Mouse (Mus musculus) G1E (cell line): ENCODE data around the gene Podxl2. TPM values are rescaled to one million over a fixed set of nuclear protein-coding genes. Genes with fewer than 3 reads are reported as not detected.
A peak's percentile ranks its signal among the peaks of the same experiment; 100 is the strongest.

Experiments used
- ATAC-seq: 2 replicates; pipeline ENCODE4 v1.8.0; 2016; ENCODE audit warnings: mild to moderate bottlenecking; ENCODE audit not compliant: insufficient number of reproducible peaks, poor library complexity, low FRiP score, severe bottlenecking; ENCODE audit errors: extremely low read depth
- DNase-seq: peaks from one replicate; pipeline ENCODE4 v3.0.0; 2012; ENCODE audit warnings: low spot score
- H3K27me3 ChIP-seq: 2 replicates; pipeline ENCODE4 v1.6.1; 2012; ENCODE audit warnings: mild to moderate bottlenecking, low read length, inconsistent platforms; ENCODE audit not compliant: insufficient read depth
- H3K36me3 ChIP-seq: replicated peaks from 2 replicates; pipeline ENCODE3; 2012; ENCODE audit warnings: mild to moderate bottlenecking, inconsistent platforms
- H3K4me1 ChIP-seq: 2 replicates; pipeline ENCODE4 v1.6.1; 2012; ENCODE audit warnings: low read depth, low read length, inconsistent platforms, mixed read lengths; ENCODE audit not compliant: insufficient read depth
- H3K4me3 ChIP-seq: 2 replicates; pipeline ENCODE4 v1.5.1; 2012; ENCODE audit warnings: low read depth, mild to moderate bottlenecking, inconsistent platforms, low read length, moderate library complexity, mixed read lengths
- H3K9me3 ChIP-seq: replicated peaks from 2 replicates; pipeline ENCODE4 v1.6.1; 2012; ENCODE audit warnings: inconsistent platforms
- CTCF ChIP-seq: IDR thresholded peaks from 2 replicates; pipeline ENCODE4 v1.5.1; 2012; ENCODE audit warnings: low read depth, low read length, inconsistent platforms, mixed read lengths
- GATA1 ChIP-seq: IDR thresholded peaks from 2 replicates; pipeline ENCODE4 v1.6.1; 2012; ENCODE audit warnings: borderline replicate concordance, low read length, inconsistent platforms, mixed read lengths
- GATA2 ChIP-seq: IDR thresholded peaks from 2 replicates; pipeline ENCODE4 v1.6.1; 2012; ENCODE audit warnings: low read depth, low read length, inconsistent platforms, borderline replicate concordance
- POLR2AphosphoS5 ChIP-seq: IDR thresholded peaks from 2 replicates; pipeline ENCODE4 v1.6.1; 2012; ENCODE audit warnings: low read depth, low read length, inconsistent platforms; ENCODE audit not compliant: insufficient replicate concordance
- TAL1 ChIP-seq: conservative IDR thresholded peaks from 2 replicates; pipeline ENCODE4 v1.6.1; 2012; ENCODE audit warnings: low read depth, low read length, inconsistent platforms, mixed read lengths
- polyA plus RNA-seq: library from polyadenylated mRNA; stranded (reverse); fragments of >175 nt; gene quantifications from 2 replicates; pipeline ENCODE4 v1.2.3, GENCODE M21; 2012
- total RNA-seq, 2 experiments: library from RNA; stranded (forward) in 1 of 2; stranded (reverse) in 1 of 2; fragments of 200-1000 nt in 1 of 2; fragments of >200 nt in 1 of 2; fragmentation: Nextera tagmentation in 1 of 2; gene quantifications; 2 replicates each; pipeline ENCODE4 v1.2.3; 2014 to 2017

Gene Podxl2
- total and polyA plus RNA-seq, 3 experiments, result 0.27 TPM; not detected in 2

DNA sequence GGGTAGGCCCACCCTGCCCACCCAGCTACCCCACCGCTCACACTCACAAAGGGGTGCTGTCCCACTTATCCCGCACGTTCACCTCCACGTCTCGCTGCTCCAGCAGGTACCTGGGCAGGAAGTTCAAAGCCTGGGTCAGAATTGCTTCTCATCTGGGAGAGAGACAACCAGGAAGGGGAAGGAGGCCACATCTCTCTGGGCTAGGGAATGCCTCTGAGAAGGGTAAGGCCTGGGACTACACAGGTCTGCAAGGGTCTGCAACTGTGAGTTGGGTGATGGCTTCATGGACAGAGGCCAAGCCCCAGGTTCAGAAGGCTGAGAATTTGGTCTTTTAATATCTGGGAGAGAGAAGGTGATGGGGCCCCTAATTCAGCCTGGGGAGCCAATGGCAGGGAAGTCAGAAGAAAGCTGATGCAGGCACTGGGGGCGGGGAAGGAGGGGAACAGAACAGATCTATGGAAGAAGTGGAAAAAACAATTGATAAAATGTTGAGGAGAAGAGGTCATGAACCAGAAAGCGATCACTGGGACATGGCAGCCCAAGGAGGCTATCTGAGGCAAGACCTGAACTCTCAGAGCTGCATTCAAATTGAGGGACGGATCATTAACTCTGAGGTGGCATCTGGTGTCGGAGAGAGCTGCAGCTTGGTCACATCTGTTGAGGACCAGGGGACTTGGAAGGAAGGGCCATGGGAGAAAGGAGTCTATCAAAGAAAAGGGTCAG lies 33.9 kb downstream of the Podxl2 start:
- Histone ChIP-seq H3K4me1 (peaks cover 44% of the 10 kb centered on the region), H3K36me3 (peaks cover 53% of the 10 kb centered on the region), H3K27me3 (peaks cover 11% of the 10 kb centered on the region), H3K4me3 (peak overlapping the region; percentile 97), H3K9me3 (no peaks in the 10 kb centered on the region)
- ATAC-seq (no peak), DNase-seq (no peak)
- TF ChIP-seq GATA2 (no peak), CTCF (no peak), POLR2AphosphoS5 (no peak), TAL1 (no peak), GATA1 (no peak)

DNA sequence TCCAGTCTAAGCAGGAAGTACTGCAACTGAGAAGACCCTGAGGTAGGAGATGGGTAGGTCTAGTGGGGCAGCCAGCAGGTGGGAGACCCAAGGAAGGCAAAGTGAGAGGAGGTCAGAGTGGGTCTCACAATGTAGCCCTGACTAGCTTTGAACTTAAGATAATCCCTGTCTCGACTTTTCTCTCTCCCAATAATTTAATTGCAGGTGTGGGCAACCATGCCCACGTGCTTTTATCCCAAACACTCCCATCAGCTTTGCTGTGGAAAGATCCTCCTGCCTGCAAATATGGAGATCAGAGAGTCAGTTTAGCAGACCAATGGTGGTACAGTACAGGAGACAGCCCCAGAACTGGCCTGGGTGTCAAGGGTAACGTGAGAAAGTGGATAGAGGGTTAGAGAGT lies 34.6 kb downstream of the Podxl2 start:
- ATAC-seq (no peak), DNase-seq (no peak)
- peaks cover 60% of the 10 kb centered on the region for H3K36me3 ChIP-seq
- no peaks in the 10 kb centered on the region for H3K9me3 ChIP-seq
- peaks cover 5% of the 10 kb centered on the region for H3K27me3 ChIP-seq
- H3K4me3 ChIP-seq, result peak overlapping the region; percentile 97; the same call in 1 of the 2 replicates
- H3K4me1 ChIP-seq, result peaks cover 51% of the 10 kb centered on the region
- TF ChIP-seq GATA2, result no peak
- TF ChIP-seq GATA1, result no peak

DNA sequence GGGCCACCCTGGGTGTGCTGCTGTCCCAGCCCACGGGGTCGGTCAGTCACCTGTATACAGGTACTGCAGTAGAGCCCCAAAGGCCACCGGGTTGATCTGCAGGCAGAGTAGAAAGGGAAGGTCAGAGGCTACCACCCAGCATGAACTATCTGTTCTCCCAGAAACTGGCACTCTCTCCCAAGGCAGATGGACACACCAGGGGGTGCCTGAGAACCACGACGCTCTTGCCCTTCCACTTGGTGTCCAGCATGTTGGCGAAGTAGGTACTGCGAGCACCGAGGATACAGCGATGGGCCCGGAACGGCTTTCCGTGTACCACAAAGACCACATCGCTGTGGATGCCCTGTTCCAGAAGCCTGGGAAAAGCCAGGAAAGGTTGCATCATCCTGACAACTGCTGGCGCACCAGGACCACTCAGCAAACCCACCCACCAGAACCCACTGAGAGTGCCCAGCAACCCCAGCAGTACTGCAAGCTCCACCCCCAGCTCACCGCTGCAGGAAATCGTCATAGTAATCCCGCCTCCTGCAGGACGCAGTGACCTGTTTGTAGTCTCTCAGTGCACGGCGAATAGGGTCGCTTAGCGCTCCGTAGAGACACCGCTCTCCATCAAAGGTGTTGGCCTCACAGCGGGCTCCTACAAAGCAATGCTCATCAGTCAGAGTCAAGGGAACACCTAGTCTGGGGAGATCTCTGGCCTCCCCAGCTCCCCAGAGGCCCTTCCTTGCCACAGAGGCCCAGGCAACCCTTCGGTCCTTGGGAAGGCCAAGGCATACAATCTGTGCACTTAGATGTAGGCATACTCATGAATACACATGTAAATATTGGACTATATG lies 35.5 kb downstream of the Podxl2 start:
- no peak for ATAC-seq
- Histone ChIP-seq H3K27me3 (no peaks in the 10 kb centered on the region; the same call in 1 of the 2 replicates), H3K4me3 (no peak overlapping the region), H3K36me3 (peaks cover 66% of the 10 kb centered on the region), H3K9me3 (no peaks in the 10 kb centered on the region), H3K4me1 (peaks cover 60% of the 10 kb centered on the region)
- DNase-seq, result no peak
- TF ChIP-seq GATA1 (no peak), POLR2AphosphoS5 (no peak), GATA2 (no peak), CTCF (no peak), TAL1 (no peak)

DNA sequence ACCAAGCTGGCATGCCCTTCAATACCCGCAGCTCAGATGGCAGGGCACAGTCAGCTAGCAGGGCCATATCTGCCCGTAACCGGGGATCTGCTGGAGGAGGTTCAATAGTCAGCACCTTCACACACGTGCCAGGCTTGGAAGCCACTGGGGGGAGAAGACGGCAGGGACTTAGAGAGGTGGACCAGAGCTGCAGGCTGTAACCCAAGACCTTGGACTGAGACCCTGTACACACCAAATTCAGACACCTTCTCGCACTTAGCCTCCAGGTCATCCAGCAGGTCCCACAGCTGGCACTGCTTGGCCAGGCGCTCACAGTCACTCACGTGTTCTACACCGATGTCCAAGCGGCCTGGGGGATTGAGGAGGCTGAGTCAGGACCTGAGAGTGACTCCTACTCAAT lies 36.2 kb downstream of the Podxl2 start:
- DNase-seq (no peak), ATAC-seq (no peak)
- Histone ChIP-seq H3K9me3 (no peaks in the 10 kb centered on the region), H3K36me3 (peaks cover 69% of the 10 kb centered on the region), H3K27me3 (no peaks in the 10 kb centered on the region; the same call in 1 of the 2 replicates), H3K4me1 (peaks cover 62% of the 10 kb centered on the region), H3K4me3 (no peak overlapping the region)
- TF ChIP-seq GATA1 (no peak), GATA2 (no peak), POLR2AphosphoS5 (no peak), TAL1 (no peak), CTCF (no peak)

- H3K9me3 ChIP-seq, result no peaks in the 10 kb centered on the region
- peaks cover 69% of the 10 kb centered on the region for H3K36me3 ChIP-seq
- DNase-seq (no peak), ATAC-seq (no peak)
- no peak overlapping the region for H3K4me3 ChIP-seq
- no peak for TF ChIP-seq POLR2AphosphoS5
- no peak for TF ChIP-seq CTCF
- no peak for TF ChIP-seq GATA2
- TF ChIP-seq TAL1, result no peak
- no peak for TF ChIP-seq GATA1
- H3K27me3 ChIP-seq, result no peaks in the 10 kb centered on the region
- peaks cover 61% of the 10 kb centered on the region for H3K4me1 ChIP-seq
These were observed 36.8 kb downstream of the Podxl2 start for GRCm38 (mm10) chr6:88837999-88838398.

DNA sequence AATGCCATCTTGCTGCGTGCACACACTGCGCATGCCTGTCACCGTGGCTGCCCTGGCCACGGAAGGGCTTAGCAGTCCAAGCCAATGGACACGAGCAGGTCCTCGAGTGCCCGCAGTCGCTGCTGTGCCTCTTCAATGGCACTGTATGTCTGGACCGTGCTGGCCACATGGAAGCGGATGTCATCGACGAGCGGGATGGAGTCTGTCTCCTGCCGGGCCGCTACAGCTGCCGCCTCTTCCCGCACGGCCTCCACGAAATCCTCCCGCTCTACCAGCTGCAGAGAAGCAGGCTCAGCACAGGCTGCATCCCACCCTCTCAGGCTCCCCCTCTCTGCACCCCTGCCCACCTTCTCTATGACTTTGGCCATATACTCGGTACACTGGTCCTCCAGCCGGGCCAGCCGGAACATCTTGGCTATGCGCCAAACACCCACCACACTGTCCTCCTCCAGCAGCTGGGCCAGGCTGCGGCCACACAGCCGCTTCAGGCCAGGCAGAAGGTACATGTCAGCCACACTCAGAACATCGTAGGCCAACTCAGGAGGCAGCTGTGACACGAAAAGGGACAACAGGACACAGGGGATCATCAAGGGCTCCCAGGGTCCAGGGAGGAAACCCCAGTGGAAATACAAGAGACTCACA lies 38.5 kb downstream of the Podxl2 start:
- H3K4me1 ChIP-seq, result peaks cover 66% of the 10 kb centered on the region
- peaks cover 69% of the 10 kb centered on the region for H3K36me3 ChIP-seq
- DNase-seq (no peak), ATAC-seq (no peak)
- H3K9me3 ChIP-seq, result no peaks in the 10 kb centered on the region
- TF ChIP-seq GATA2 (no peak), POLR2AphosphoS5 (no peak), CTCF (no peak), TAL1 (no peak), GATA1 (no peak)
- H3K4me3 ChIP-seq, result no peak overlapping the region
- H3K27me3 ChIP-seq, result no peaks in the 10 kb centered on the region
